Mouse (Mus musculus): ENCODE measurements around the gene Usf1.

Usf1 gene

GRCm38 (mm10) chr1:171450062-171450461 is 38.9 kb downstream of the Usf1 start:
- no peak for ATAC-seq (ENCODE audit: insufficient number of reproducible peaks, low FRiP score, low TSS enrichment)

- no peak for ATAC-seq (ENCODE audit: insufficient number of reproducible peaks, low FRiP score, low TSS enrichment)
Measured at GRCm38 (mm10) chr1:171451001-171451400, 39.9 kb downstream of the Usf1 start.

- ATAC-seq (ENCODE audit: insufficient number of reproducible peaks, low FRiP score, low TSS enrichment) = no peak
Measured at GRCm38 (mm10) chr1:171452522-171452921, 41.4 kb downstream of the Usf1 start.

- no peak for ATAC-seq (ENCODE audit: insufficient number of reproducible peaks, low FRiP score, low TSS enrichment)
Measured at GRCm38 (mm10) chr1:171452923-171453322, 41.8 kb downstream of the Usf1 start.

GRCm38 (mm10) chr1:171454926-171455325 is 43.8 kb downstream of the Usf1 start:
- no peak for ATAC-seq (ENCODE audit: insufficient number of reproducible peaks, low FRiP score, low TSS enrichment)

- no peak for ATAC-seq (ENCODE audit: insufficient number of reproducible peaks, low FRiP score, low TSS enrichment)
Measured at GRCm38 (mm10) chr1:171457568-171457967, 46.5 kb downstream of the Usf1 start.

GRCm38 (mm10) chr1:171459791-171460190 is 48.7 kb downstream of the Usf1 start:
- ATAC-seq (ENCODE audit: insufficient number of reproducible peaks, low FRiP score, low TSS enrichment) = no peak

GRCm38 (mm10) chr1:171460551-171461503 is 49.7 kb downstream of the Usf1 start:
- no peak for ATAC-seq (ENCODE audit: insufficient number of reproducible peaks, low FRiP score, low TSS enrichment)

GRCm38 (mm10) chr1:171463133-171463532 is 52.0 kb downstream of the Usf1 start:
- no peak for ATAC-seq (ENCODE audit: insufficient number of reproducible peaks, low FRiP score, low TSS enrichment)

- ATAC-seq (ENCODE audit: insufficient number of reproducible peaks, low FRiP score, low TSS enrichment) = no peak
Measured at GRCm38 (mm10) chr1:171465749-171466412, 54.8 kb downstream of the Usf1 start.

- no peak for ATAC-seq (ENCODE audit: insufficient number of reproducible peaks, low FRiP score, low TSS enrichment)
Measured at GRCm38 (mm10) chr1:171466565-171466964, 55.5 kb downstream of the Usf1 start.

Measured in cerebellum, adult (tissue).